15 mouse cellular contexts compared by ENCODE assay signal in the genomic region with DNA sequence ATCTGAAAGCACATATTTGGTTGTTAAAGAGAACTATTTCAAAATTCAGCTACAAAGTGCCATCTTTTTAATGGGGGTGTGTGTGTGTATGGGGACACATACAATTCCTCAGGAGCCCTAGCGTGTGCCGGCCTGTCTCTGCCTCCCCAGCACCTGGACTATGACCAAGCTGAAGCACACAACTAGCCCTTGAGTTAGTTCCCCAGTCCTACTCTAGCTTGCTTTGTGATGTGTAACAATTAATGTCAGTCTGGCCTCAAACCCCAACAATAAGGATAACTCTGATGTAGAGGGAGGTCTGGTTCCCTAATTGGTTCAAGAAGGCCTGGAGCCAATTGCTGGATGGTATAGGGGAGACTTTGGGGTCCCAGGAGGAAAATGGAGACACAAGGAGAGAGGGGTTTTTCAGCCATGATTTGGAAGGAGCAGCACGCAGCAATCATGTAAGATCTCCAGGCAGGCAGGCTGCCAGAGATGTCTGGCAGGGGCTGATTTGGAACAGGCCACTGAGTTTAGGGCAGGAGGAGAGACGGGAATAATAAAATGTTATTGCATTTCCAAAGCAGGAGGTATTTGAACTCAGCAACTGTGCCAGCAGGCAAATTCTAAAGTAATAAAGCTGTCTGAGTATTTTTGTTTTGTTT. TPM values are rescaled to one million over a fixed set of nuclear protein-coding genes. Genes with fewer than 3 reads are reported as not detected.
DNase-seq lines count a peak whose midpoint lies in the region; ATAC-seq and TF ChIP-seq lines count a peak whose summit lies in the region.
"Had no signal": no experiment of that assay in that cellular context is flagged by ENCODE, and none has a peak within 500 bp of the region (broad histone marks: within the 10 kb centered on the region; RNA-seq: fewer than 3 reads in every experiment).

No protein-coding gene starts in this region.

- no peaks in the 10 kb centered on the region for H3K27me3 ChIP-seq in hindbrain, postnatal 0 days (ENCODE audit: insufficient read depth, low read length)
- no peaks in the 10 kb centered on the region for H3K27me3 ChIP-seq in hindbrain, embryonic 16.5 days (replicated peaks; ENCODE audit: control insufficient read depth, insufficient read depth, low read length)
- H3K27me3 ChIP-seq: liver, embryonic 15.5 days had no signal

- no peak overlapping the region for H3K4me3 ChIP-seq in hindbrain, postnatal 0 days (ENCODE audit: low read length)
- no peak overlapping the region for H3K4me3 ChIP-seq in hindbrain, embryonic 16.5 days (ENCODE audit: low read length)
- H3K4me3 ChIP-seq: heart, embryonic 10.5 days; liver, embryonic 15.5 days had no signal

- H3K9me3 ChIP-seq in hindbrain, postnatal 0 days (ENCODE audit: low read length): no peaks in the 10 kb centered on the region
- no peaks in the 10 kb centered on the region for H3K9me3 ChIP-seq in hindbrain, embryonic 16.5 days (ENCODE audit: control insufficient read depth, low read length)
- H3K9me3 ChIP-seq: heart, embryonic 10.5 days; liver, embryonic 15.5 days had no signal

- H3K4me1 ChIP-seq in hindbrain, postnatal 0 days (ENCODE audit: insufficient read depth, low read length): no peaks in the 10 kb centered on the region
- H3K4me1 ChIP-seq in hindbrain, embryonic 16.5 days (ENCODE audit: control insufficient read depth, insufficient read depth, low read depth, low read length): no peaks in the 10 kb centered on the region

- H3K36me3 ChIP-seq in hindbrain, postnatal 0 days (ENCODE audit: insufficient read depth, low read length): peaks cover 36% of the 10 kb centered on the region
- H3K36me3 ChIP-seq in hindbrain, embryonic 16.5 days (ENCODE audit: control insufficient read depth, insufficient read depth, low read length): peaks cover 39% of the 10 kb centered on the region

- ATAC-seq in hindbrain, postnatal 0 days: no peak
- ATAC-seq in hindbrain, embryonic 16.5 days: no peak
- ATAC-seq: inflammation-experienced regulatory T-cells, adult 6 months had no signal

- peak; percentile 69 to 76 for DNase-seq in cerebellum, postnatal 14 days
- no peak for DNase-seq in cerebellum, adult 9-11 months
- peak; percentile 14 for DNase-seq in hindbrain, postnatal 0 days (ENCODE audit: low spot score)
- peak; percentile 22 for DNase-seq in ovary, postnatal 14 days (ENCODE audit: low spot score)
- DNase-seq in ovary, adult 18-20 months (ENCODE audit: low spot score): no peak
- DNase-seq in layer of hippocampus, adult 8-10 months (ENCODE audit: low spot score in 2 of 2): no peak
- no peak for DNase-seq in left cerebral cortex, adult 8-10 months (ENCODE audit: low spot score in 2 of 2)
- DNase-seq: cerebellum, adult 2 months; heart, postnatal 4 days; thymus, postnatal 14 days had no signal

- H3K27ac ChIP-seq in hindbrain, postnatal 0 days: no peak overlapping the region
- H3K27ac ChIP-seq in hindbrain, embryonic 16.5 days (ENCODE audit: low read depth, low read length): no peak overlapping the region
- H3K27ac ChIP-seq: heart, embryonic 10.5 days; liver, embryonic 15.5 days had no signal

- 72% methylated on average over 4 of the region's 4 CpGs for WGBS in hindbrain, postnatal 0 days
- WGBS in hindbrain, embryonic 16.5 days: 78% methylated on average over 4 of the region's 4 CpGs

- H3K4me2 ChIP-seq in hindbrain, postnatal 0 days (ENCODE audit: low read depth, low read length): no peak overlapping the region
- no peak overlapping the region for H3K4me2 ChIP-seq in hindbrain, embryonic 16.5 days (ENCODE audit: low read length)
- H3K4me2 ChIP-seq: liver, embryonic 15.5 days; midbrain, embryonic 11.5 days had no signal

- no peak overlapping the region for H3K9ac ChIP-seq in hindbrain, postnatal 0 days (replicated peaks; ENCODE audit: low read length)
- H3K9ac ChIP-seq in hindbrain, embryonic 16.5 days (ENCODE audit: low read depth, low read length): no peak overlapping the region
- H3K9ac ChIP-seq: liver, embryonic 15.5 days had no signal

- no peak for TF ChIP-seq CTCF in hindbrain, postnatal 0 days (IDR thresholded peaks at IDR 0.05; ENCODE audit: low read depth)

RNA-seq across cellular contexts. Expression of a gene that starts 19.1 kb away (rescaled TPM):
- total RNA-seq in hindbrain, postnatal 0 days (2014; rRNA removed): 15.9 and 21.4 TPM in 2 replicates
- polyA plus RNA-seq in hindbrain, postnatal 0 days (2015; fragmentation: Nextera tagmentation; extraction: Ambion mirVana): 51.9 and 52.1 TPM in 2 replicates
- 63.5 and 64.0 TPM in 2 replicates for polyA plus RNA-seq in hindbrain, embryonic 16.5 days (2015; fragmentation: Nextera tagmentation; extraction: Ambion mirVana)
- total RNA-seq in layer of hippocampus, adult 8-10 months (2022): 10 to 100 TPM; 16.2 to 23.9 (median 22.2) TPM
- total RNA-seq in left cerebral cortex, adult 8-10 months (2022): 10 to 100 TPM; 15.9 to 22.5 (median 17.5) TPM

RNA-seq across cellular contexts. Expression of a gene that starts 30.1 kb away (rescaled TPM):
- total RNA-seq in hindbrain, postnatal 0 days (2014; rRNA removed): 24.6 and 26.8 TPM in 2 replicates
- polyA plus RNA-seq in hindbrain, postnatal 0 days (2015; fragmentation: Nextera tagmentation; extraction: Ambion mirVana): 59.4 and 64.6 TPM in 2 replicates
- 64.9 and 67.9 TPM in 2 replicates for polyA plus RNA-seq in hindbrain, embryonic 16.5 days (2015; fragmentation: Nextera tagmentation; extraction: Ambion mirVana)
- 10 to 100 TPM; 22.3 to 27.2 (median 23.9) TPM for total RNA-seq in layer of hippocampus, adult 8-10 months (2022)
- total RNA-seq in left cerebral cortex, adult 8-10 months (2022): 10 to 100 TPM; 21.8 to 25.9 (median 22.8) TPM

Comparison
In these comparisons a context has a peak if more than half of its experiments do, and no peak if none do; other contexts are left out.
1. DNase-seq: peak in cerebellum, postnatal 14 days (2 of 2), hindbrain, postnatal 0 days (single experiment) and ovary, postnatal 14 days (single experiment); none in cerebellum, adult 9-11 months (single experiment), ovary, adult 18-20 months (single experiment), layer of hippocampus, adult 8-10 months (0 of 2) and left cerebral cortex, adult 8-10 months (0 of 2).